Mouse (Mus musculus) lung, embryonic 14.5 days (tissue): ENCODE results near the gene Cab39. TPM values are rescaled to one million over a fixed set of nuclear protein-coding genes. Genes with fewer than 3 reads are reported as not detected.

Experiments used
- ATAC-seq: fragments of 200-750 bp; cut with Nextera tagmentation; 2 replicates; pipeline ENCODE4 v1.8.0; 2017; ENCODE audit warnings: mild to moderate bottlenecking, moderate TSS enrichment, moderate library complexity; ENCODE audit not compliant: insufficient read depth
- DNase-seq: peaks from one replicate; pipeline ENCODE4 v3.0.0-alpha.2; 2015
- H3K27ac ChIP-seq: fragments of 300-500 bp; sonication (generic); 2 replicates; pipeline ENCODE4 v1.5.1; 2014; ENCODE audit warnings: low read depth, mild to moderate bottlenecking, moderate library complexity
- H3K27me3 ChIP-seq: fragments of 300-500 bp; sonication (generic); 2 replicates; pipeline ENCODE4 v1.6.1; 2014; ENCODE audit warnings: low read length, control low read depth; ENCODE audit not compliant: insufficient read depth
- H3K36me3 ChIP-seq: fragments of 300-500 bp; sonication (generic); 2 replicates; pipeline ENCODE4 v1.6.1; 2014; ENCODE audit warnings: control low read depth; ENCODE audit not compliant: insufficient read depth
- H3K4me1 ChIP-seq: fragments of 300-500 bp; sonication (generic); 2 replicates; pipeline ENCODE4 v1.6.1; 2014; ENCODE audit warnings: antibody characterized with exemption, control low read depth; ENCODE audit not compliant: insufficient read depth
- H3K4me2 ChIP-seq: fragments of 300-500 bp; sonication (generic); 2 replicates; pipeline ENCODE4 v1.6.1; 2014; ENCODE audit warnings: mild to moderate bottlenecking
- H3K4me3 ChIP-seq: fragments of 300-500 bp; sonication (generic); 2 replicates; pipeline ENCODE4 v1.5.1; 2014; ENCODE audit warnings: low read depth, low read length
- H3K9ac ChIP-seq: fragments of 300-500 bp; sonication (generic); 2 replicates; pipeline ENCODE4 v1.6.1; 2014
- H3K9me3 ChIP-seq: fragments of 300-500 bp; sonication (generic); 2 replicates; pipeline ENCODE4 v1.6.1; 2016; ENCODE audit warnings: low read depth, low read length, control low read depth
- CTCF ChIP-seq: IDR thresholded peaks from 2 replicates; pipeline ENCODE4 v1.5.1; 2016; ENCODE audit warnings: antibody characterized with exemption, low read depth
- WGBS: fragments of 180-500 bp; shearing (Covaris S2); extraction: QIAGEN DNeasy Blood & Tissue Kit; methylation state at CpG from one replicate; pipeline ENCODE4 v1.1.7; 2014; 5-methylcytosine and 5-hydroxymethylcytosine counted together
- polyA plus RNA-seq: library from polyadenylated mRNA; unstranded; fragments of >200 nt; fragmentation: Nextera tagmentation; extraction: Ambion mirVana; gene quantifications from 2 replicates; pipeline ENCODE4 v1.2.1, GENCODE M21; 2014

Cab39 gene
- polyA plus RNA-seq, 1 experiment from 2014 or later, result 49.3 TPM

- Histone ChIP-seq H3K4me1 (no peaks in the 10 kb centered on the region), H3K36me3 (peaks cover 15% of the 10 kb centered on the region; the same call in 1 of the 2 replicates), H3K4me3 (no peak overlapping the region), H3K27ac (no peak overlapping the region), H3K4me2 (no peak overlapping the region), H3K9ac (no peak overlapping the region), H3K27me3 (no peaks in the 10 kb centered on the region), H3K9me3 (no peaks in the 10 kb centered on the region)
- DNase-seq, result no peak
- ATAC-seq, result no peak
- TF ChIP-seq CTCF, result no peak
- WGBS, result 50% methylated on average over 5 of the region's 5 CpGs
Observed at GRCm38 (mm10) chr1:85827166-85827565, 33.9 kb downstream of the Cab39 start.

- H3K4me3 ChIP-seq, result no peak overlapping the region
- no peak for TF ChIP-seq CTCF
- DNase-seq (no peak), ATAC-seq (no peak)
- WGBS, result 77% methylated on average over 1 of the region's 1 CpGs
- H3K9ac ChIP-seq, result no peak overlapping the region
- no peak overlapping the region for H3K27ac ChIP-seq
- H3K36me3 ChIP-seq, result peaks cover 7% of the 10 kb centered on the region; the same call in 1 of the 2 replicates
- no peak overlapping the region for H3K4me2 ChIP-seq
- H3K9me3 ChIP-seq, result no peaks in the 10 kb centered on the region
- H3K27me3 ChIP-seq, result no peaks in the 10 kb centered on the region
- no peaks in the 10 kb centered on the region for H3K4me1 ChIP-seq
Observed at GRCm38 (mm10) chr1:85829016-85829415, 35.8 kb downstream of the Cab39 start.

- DNase-seq (peak; percentile 52), ATAC-seq (peak; percentile 89)
- WGBS, result 16% methylated on average over 4 of the region's 4 CpGs
- H3K4me3 ChIP-seq, result no peak overlapping the region
- H3K9me3 ChIP-seq, result no peaks in the 10 kb centered on the region
- no peak overlapping the region for H3K9ac ChIP-seq
- H3K27me3 ChIP-seq, result no peaks in the 10 kb centered on the region
- H3K4me1 ChIP-seq, result 0 out of 2 replicates have a peak, but pooled peaks cover 6% of the 10 kb centered on the region
- H3K4me2 ChIP-seq, result no peak overlapping the region
- H3K27ac ChIP-seq, result peak overlapping the region; percentile 79; the same call in 1 of the 2 replicates
- TF ChIP-seq CTCF, result no peak
- peaks cover 22% of the 10 kb centered on the region for H3K36me3 ChIP-seq
Observed at GRCm38 (mm10) chr1:85838056-85838455, 44.8 kb downstream of the Cab39 start.

GRCm38 (mm10) chr1:85839356-85839755 is 46.1 kb downstream of the Cab39 start:
- 48% methylated on average over 3 of the region's 3 CpGs for WGBS
- DNase-seq, result no peak
- TF ChIP-seq CTCF, result no peak
- no peak overlapping the region for H3K4me2 ChIP-seq
- H3K4me3 ChIP-seq, result no peak overlapping the region
- H3K4me1 ChIP-seq, result 0 out of 2 replicates have a peak, but pooled peaks cover 6% of the 10 kb centered on the region
- ATAC-seq, result no peak
- H3K27ac ChIP-seq, result peak overlapping the region; percentile 51; the same call in 1 of the 2 replicates
- no peaks in the 10 kb centered on the region for H3K9me3 ChIP-seq
- H3K9ac ChIP-seq, result no peak overlapping the region
- no peaks in the 10 kb centered on the region for H3K27me3 ChIP-seq
- peaks cover 33% of the 10 kb centered on the region for H3K36me3 ChIP-seq

GRCm38 (mm10) chr1:85839790-85840189 is 46.5 kb downstream of the Cab39 start:
- H3K36me3 ChIP-seq, result peaks cover 34% of the 10 kb centered on the region
- no peak for DNase-seq

GRCm38 (mm10) chr1:85840421-85840820 is 47.2 kb downstream of the Cab39 start:
- 0 out of 2 replicates have a peak, but pooled peaks cover 6% of the 10 kb centered on the region for H3K4me1 ChIP-seq
- peaks cover 36% of the 10 kb centered on the region for H3K36me3 ChIP-seq
- 81% methylated on average over 4 of the region's 4 CpGs for WGBS

More at GRCm38 (mm10) chr1:85839790-85840189, 46.5 kb downstream of the Cab39 start:
- H3K4me1 ChIP-seq, result 0 out of 2 replicates have a peak, but pooled peaks cover 6% of the 10 kb centered on the region
- ATAC-seq, result no peak
- no peak overlapping the region for H3K4me3 ChIP-seq
- H3K27me3 ChIP-seq, result no peaks in the 10 kb centered on the region
- no peak overlapping the region for H3K4me2 ChIP-seq
- H3K27ac ChIP-seq, result no peak overlapping the region
- 64% methylated on average over 1 of the region's 1 CpGs for WGBS
- no peaks in the 10 kb centered on the region for H3K9me3 ChIP-seq
- no peak overlapping the region for H3K9ac ChIP-seq
- no peak for TF ChIP-seq CTCF

GRCm38 (mm10) chr1:85842251-85842650 is 49.0 kb downstream of the Cab39 start:
- 0 out of 2 replicates have a peak, but pooled peaks cover 6% of the 10 kb centered on the region for H3K4me1 ChIP-seq
- no peak overlapping the region for H3K4me2 ChIP-seq
- H3K4me3 ChIP-seq, result no peak overlapping the region
- TF ChIP-seq CTCF, result peak; percentile 52
- no peaks in the 10 kb centered on the region for H3K9me3 ChIP-seq
- no peak overlapping the region for H3K27ac ChIP-seq
- H3K27me3 ChIP-seq, result no peaks in the 10 kb centered on the region
- H3K36me3 ChIP-seq, result peaks cover 34% of the 10 kb centered on the region
- DNase-seq (peak; percentile 65), ATAC-seq (no peak)
- H3K9ac ChIP-seq, result no peak overlapping the region

More at GRCm38 (mm10) chr1:85840421-85840820, 47.2 kb downstream of the Cab39 start:
- Histone ChIP-seq H3K9me3 (no peaks in the 10 kb centered on the region), H3K27ac (no peak overlapping the region), H3K4me2 (no peak overlapping the region), H3K9ac (no peak overlapping the region), H3K4me3 (no peak overlapping the region), H3K27me3 (no peaks in the 10 kb centered on the region)
- no peak for TF ChIP-seq CTCF
- DNase-seq (no peak), ATAC-seq (no peak)
